Mouse (Mus musculus) spleen, adult 2 months (tissue): ENCODE data around the gene Ccdc162. TPM values are rescaled to one million over a fixed set of nuclear protein-coding genes. Genes with fewer than 3 reads are reported as not detected.

Source experiments
- DNase-seq, 2 experiments: peaks; one replicate each; pipeline versions ENCODE4 v3.0.0 to v3.0.0-alpha.2; 2012 to 2021; ENCODE audit warnings: low spot score in 2 of 2, low read depth in 1 of 2
- H3K27ac ChIP-seq: fragments of 200-500 bp; 2 replicates; pipeline ENCODE4 v1.5.1; 2012; ENCODE audit warnings: low read length, inconsistent platforms; ENCODE audit not compliant: insufficient read depth
- H3K27me3 ChIP-seq: fragments of 200-500 bp; 2 replicates; pipeline ENCODE4 v1.6.1; 2012; ENCODE audit warnings: mild to moderate bottlenecking, moderate library complexity, low read length, inconsistent platforms; ENCODE audit not compliant: control insufficient read depth, insufficient read depth
- H3K36me3 ChIP-seq: fragments of 200-500 bp; 2 replicates; pipeline ENCODE4 v1.6.1; 2012; ENCODE audit warnings: mild to moderate bottlenecking, low read length, inconsistent platforms; ENCODE audit not compliant: control insufficient read depth, insufficient read depth
- H3K4me1 ChIP-seq: fragments of 200-500 bp; 2 replicates; pipeline ENCODE4 v1.6.1; 2011; ENCODE audit warnings: inconsistent platforms; ENCODE audit not compliant: control insufficient read depth, insufficient read depth, insufficient read length
- H3K4me3 ChIP-seq: fragments of 200-500 bp; 2 replicates; pipeline ENCODE4 v1.5.1; 2011; ENCODE audit warnings: mild to moderate bottlenecking, inconsistent platforms; ENCODE audit not compliant: insufficient read depth, insufficient read length; ENCODE audit errors: extremely low read depth
- CTCF ChIP-seq: fragments of 200-500 bp; IDR thresholded peaks from 2 replicates; pipeline ENCODE4 v1.5.1; 2011; ENCODE audit warnings: mild to moderate bottlenecking, inconsistent platforms; ENCODE audit not compliant: insufficient read depth, insufficient read length, insufficient replicate concordance; ENCODE audit errors: extremely low read depth
- POLR2A ChIP-seq: fragments of 200-500 bp; IDR thresholded peaks from 2 replicates; pipeline ENCODE4 v1.6.1; 2011; ENCODE audit warnings: low read depth, low read length, inconsistent platforms
- WGBS: fragments of 180-500 bp; shearing (Covaris S2); methylation state at CpG from one replicate; pipeline ENCODE4 v1.1.7; 2018; 5-methylcytosine and 5-hydroxymethylcytosine counted together
- polyA plus RNA-seq: library from polyadenylated mRNA; depleted of rRNA; stranded (reverse); fragments of >200 nt; gene quantifications from 2 replicates; pipeline ENCODE4 v1.2.3, GENCODE M21; 2012

The Ccdc162 gene
- polyA plus RNA-seq, 1 experiment, result 0.41 TPM

- no peak for DNase-seq
- H3K4me3 ChIP-seq, result no peak overlapping the region
- H3K4me1 ChIP-seq, result no peaks in the 10 kb centered on the region
- H3K27me3 ChIP-seq, result no peaks in the 10 kb centered on the region
- H3K27ac ChIP-seq, result no peak overlapping the region
- WGBS, result 60% methylated on average over 4 of the region's 5 CpGs
- no peak for TF ChIP-seq POLR2A
- TF ChIP-seq CTCF, result no peak
- H3K36me3 ChIP-seq, result no peaks in the 10 kb centered on the region
Measured at GRCm38 (mm10) chr10:41582901-41583361, 133.5 kb downstream of the Ccdc162 start.

- no peak for DNase-seq
- H3K36me3 ChIP-seq, result no peaks in the 10 kb centered on the region
- no peaks in the 10 kb centered on the region for H3K27me3 ChIP-seq
- no peak overlapping the region for H3K4me3 ChIP-seq
- TF ChIP-seq POLR2A (no peak), CTCF (no peak)
- H3K27ac ChIP-seq, result no peak overlapping the region
- WGBS, result 83% methylated on average over 4 of the region's 4 CpGs
- no peaks in the 10 kb centered on the region for H3K4me1 ChIP-seq
Measured at GRCm38 (mm10) chr10:41580441-41580840, 136.0 kb downstream of the Ccdc162 start.

GRCm38 (mm10) chr10:41578541-41578940 is 137.9 kb downstream of the Ccdc162 start:
- TF ChIP-seq POLR2A (no peak), CTCF (no peak)
- H3K27me3 ChIP-seq, result no peaks in the 10 kb centered on the region
- peaks cover 1% of the 10 kb centered on the region; the same call in 1 of the 2 replicates for H3K4me1 ChIP-seq
- H3K27ac ChIP-seq, result no peak overlapping the region
- H3K36me3 ChIP-seq, result no peaks in the 10 kb centered on the region
- no peak overlapping the region for H3K4me3 ChIP-seq
- DNase-seq, result no peak
- WGBS, result 43% methylated on average over 1 of the region's 1 CpGs

- TF ChIP-seq CTCF (no peak), POLR2A (no peak)
- H3K27me3 ChIP-seq, result no peaks in the 10 kb centered on the region
- H3K4me3 ChIP-seq, result no peak overlapping the region
- 59% methylated on average over 7 of the region's 7 CpGs for WGBS
- H3K27ac ChIP-seq, result no peak overlapping the region
- no peaks in the 10 kb centered on the region for H3K36me3 ChIP-seq
- DNase-seq, result no peak
- H3K4me1 ChIP-seq, result peaks cover 18% of the 10 kb centered on the region
Measured at GRCm38 (mm10) chr10:41576328-41576833, 140.1 kb downstream of the Ccdc162 start.

- no peak overlapping the region for H3K27ac ChIP-seq
- WGBS, result 52% methylated on average over 8 of the region's 8 CpGs
- H3K4me3 ChIP-seq, result no peak overlapping the region
- DNase-seq, result no peak
- H3K4me1 ChIP-seq, result peaks cover 21% of the 10 kb centered on the region
- no peaks in the 10 kb centered on the region for H3K27me3 ChIP-seq
- H3K36me3 ChIP-seq, result no peaks in the 10 kb centered on the region
- TF ChIP-seq CTCF (no peak), POLR2A (no peak)
Measured at GRCm38 (mm10) chr10:41575451-41576327, 140.7 kb downstream of the Ccdc162 start.

GRCm38 (mm10) chr10:41573190-41573589 is 143.2 kb downstream of the Ccdc162 start:
- no peaks in the 10 kb centered on the region for H3K27me3 ChIP-seq
- H3K36me3 ChIP-seq, result no peaks in the 10 kb centered on the region
- WGBS, result 11% methylated on average over 6 of the region's 6 CpGs
- peak; percentile 45 to 76 for DNase-seq
- TF ChIP-seq CTCF (no peak), POLR2A (no peak)
- H3K4me1 ChIP-seq, result peaks cover 21% of the 10 kb centered on the region
- H3K4me3 ChIP-seq, result no peak overlapping the region
- H3K27ac ChIP-seq, result no peak overlapping the region

- no peak overlapping the region for H3K27ac ChIP-seq
- no peaks in the 10 kb centered on the region for H3K36me3 ChIP-seq
- H3K27me3 ChIP-seq, result no peaks in the 10 kb centered on the region
- TF ChIP-seq POLR2A (no peak), CTCF (no peak)
- peaks cover 21% of the 10 kb centered on the region for H3K4me1 ChIP-seq
- no peak for DNase-seq
- H3K4me3 ChIP-seq, result no peak overlapping the region
- WGBS, result 58% methylated on average over 4 of the region's 4 CpGs
Measured at GRCm38 (mm10) chr10:41572274-41572673, 144.2 kb downstream of the Ccdc162 start.
